Mouse (Mus musculus): Measurements from ENCODE around the gene Setd1a. TPM values are rescaled to one million over a fixed set of nuclear protein-coding genes. Genes with fewer than 3 reads are reported as not detected.

Gene Setd1a
- polyA plus RNA-seq, 1 experiment = 114 TPM

GRCm38 (mm10) chr7:127773664-127774384, 2.6 kb upstream of the Setd1a start:
- TF ChIP-seq GATA1 (IDR thresholded peaks at IDR 0.05; ENCODE audit: low read length) = no peak

GRCm38 (mm10) chr7:127776878-127777473, 506 bp downstream of the Setd1a start:
- no peak for TF ChIP-seq GATA1 (IDR thresholded peaks at IDR 0.05; ENCODE audit: low read length)

DNA sequence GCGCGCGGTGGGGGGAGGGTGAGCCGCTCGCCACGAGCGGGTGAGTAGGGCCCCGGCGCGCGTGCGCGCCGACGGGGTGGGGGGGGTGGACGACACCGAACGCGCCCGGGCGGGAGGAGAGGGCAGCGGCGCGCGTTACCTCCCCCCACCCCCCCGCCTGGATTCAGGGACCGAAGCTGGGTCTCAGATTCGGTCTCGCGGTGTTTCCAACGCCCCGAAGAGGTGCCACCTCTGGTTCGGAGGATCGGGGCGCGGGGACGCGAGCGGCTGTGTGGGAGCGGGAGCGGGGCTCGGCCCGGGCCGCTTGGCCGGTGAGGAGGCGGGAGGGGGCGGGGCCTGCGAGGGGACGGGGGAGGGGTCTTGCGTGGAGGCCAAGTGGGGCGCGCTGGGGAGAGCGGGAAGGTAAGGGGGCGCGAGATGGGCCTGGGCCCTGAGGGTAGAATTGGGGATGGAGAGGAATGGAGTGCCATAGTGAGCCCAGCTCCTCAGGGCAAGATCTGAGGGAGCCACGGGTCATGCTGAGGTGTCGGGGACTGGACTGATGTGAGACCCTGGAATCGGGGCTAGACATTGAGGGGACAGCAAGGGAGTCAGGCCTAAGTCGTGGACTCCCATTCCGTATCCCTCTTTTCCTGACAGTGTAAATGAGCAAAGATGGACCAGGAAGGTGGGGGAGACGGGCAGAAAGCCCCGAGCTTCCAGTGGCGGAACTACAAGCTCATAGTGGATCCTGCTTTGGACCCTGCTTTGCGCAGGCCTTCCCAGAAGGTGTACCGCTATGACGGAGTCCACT, 1.2 kb downstream of the Setd1a start:
- TF ChIP-seq GATA1 (IDR thresholded peaks at IDR 0.05; ENCODE audit: low read length) = no peak

DNA sequence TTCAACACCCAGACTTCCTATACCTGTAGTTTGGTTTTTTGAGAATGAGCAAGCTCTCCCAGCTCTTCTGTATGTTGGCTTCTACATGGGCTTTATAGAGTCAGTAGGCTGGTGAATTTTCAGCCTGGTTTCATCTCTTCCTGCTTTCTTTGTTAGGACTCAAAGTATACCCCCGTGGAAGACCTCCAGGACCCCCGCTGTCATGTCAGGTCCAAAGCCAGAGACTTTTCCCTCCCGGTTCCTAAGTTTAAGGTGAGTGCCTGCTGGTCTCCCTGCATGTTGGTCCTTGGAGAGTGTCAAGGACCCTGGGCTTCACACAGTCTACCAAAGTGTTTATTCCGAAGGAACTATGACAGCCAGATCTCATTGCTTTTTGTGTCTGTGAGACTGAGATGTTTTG, 1.9 kb downstream of the Setd1a start:
- TF ChIP-seq GATA1 (IDR thresholded peaks at IDR 0.05; ENCODE audit: low read length) = no peak

DNA sequence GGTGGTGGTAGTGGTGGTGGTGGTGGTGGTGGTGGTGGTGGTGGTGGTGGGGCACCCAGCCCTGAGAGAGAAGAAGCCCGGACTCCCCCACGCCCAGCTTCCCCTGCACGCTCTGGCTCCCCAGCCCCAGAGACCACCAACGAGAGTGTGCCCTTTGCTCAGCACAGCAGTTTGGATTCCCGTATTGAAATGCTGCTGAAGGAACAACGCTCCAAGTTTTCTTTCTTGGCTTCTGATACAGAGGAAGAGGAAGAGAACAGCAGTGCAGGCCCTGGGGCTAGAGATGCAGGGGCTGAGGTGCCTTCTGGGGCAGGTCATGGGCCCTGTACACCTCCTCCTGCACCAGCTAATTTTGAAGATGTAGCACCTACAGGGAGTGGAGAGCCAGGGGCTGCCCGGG, 8.8 kb downstream of the Setd1a start, which contains the start of gene Gm49388:
Gm49388 (plus strand) TSS at position 301 of the 400 bp plus-strand sequence.
- no peak for TF ChIP-seq GATA1 (IDR thresholded peaks at IDR 0.05; ENCODE audit: low read length)

DNA sequence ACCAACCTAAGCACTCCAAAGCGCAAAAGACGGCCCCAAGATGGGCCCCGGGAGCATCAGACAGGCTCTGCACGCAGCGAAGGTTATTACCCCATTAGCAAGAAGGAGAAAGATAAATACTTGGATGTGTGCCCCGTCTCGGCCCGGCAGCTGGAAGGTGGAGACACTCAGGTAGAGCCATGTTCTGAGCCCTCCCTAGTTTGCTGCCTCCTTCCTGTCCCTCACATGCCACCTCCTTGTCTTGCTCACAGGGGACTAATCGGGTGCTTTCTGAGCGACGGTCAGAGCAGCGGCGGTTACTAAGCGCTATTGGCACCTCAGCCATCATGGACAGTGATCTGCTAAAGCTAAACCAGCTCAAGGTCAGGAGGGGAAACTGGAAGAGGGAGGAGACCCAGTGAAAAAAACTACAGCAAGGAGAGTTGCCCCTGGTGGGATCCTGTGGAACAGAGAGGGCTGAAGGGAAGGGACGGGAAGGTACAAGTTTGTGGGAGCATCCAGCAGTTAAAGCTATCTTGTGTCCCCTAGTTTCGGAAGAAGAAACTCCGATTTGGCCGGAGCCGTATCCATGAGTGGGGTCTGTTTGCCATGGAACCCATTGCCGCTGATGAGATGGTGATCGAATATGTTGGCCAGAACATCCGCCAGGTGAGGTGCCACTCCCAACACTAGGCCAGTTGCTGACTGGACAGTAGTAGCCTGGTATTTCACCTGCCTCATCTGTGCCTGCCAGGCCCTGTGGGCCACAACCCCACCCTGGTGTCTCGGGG, 20.8 kb downstream of the Setd1a start:
- no peak for TF ChIP-seq GATA1 (IDR thresholded peaks at IDR 0.05; ENCODE audit: low read length)

DNA sequence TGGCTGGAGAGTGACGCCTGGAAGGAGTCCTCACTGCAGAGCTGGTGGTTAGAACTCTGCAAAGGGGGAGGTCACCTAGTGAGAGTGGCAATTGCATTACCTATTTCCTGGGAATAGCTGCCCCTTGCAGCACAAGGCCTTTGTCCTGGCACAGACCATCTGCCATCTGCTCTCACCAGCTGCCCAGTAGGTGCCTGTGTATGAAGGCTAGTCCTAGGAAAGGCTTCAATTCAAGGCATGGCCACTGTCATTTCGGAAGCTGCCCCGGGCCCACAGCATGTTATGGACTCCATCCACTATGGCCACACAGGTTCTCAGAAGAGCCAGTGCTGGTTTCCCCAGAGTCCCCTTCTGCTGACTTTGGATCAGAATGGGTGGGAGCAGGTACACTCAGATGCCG, 22.1 kb downstream of the Setd1a start:
- no peak for TF ChIP-seq GATA1 (IDR thresholded peaks at IDR 0.05; ENCODE audit: low read length)

DNA sequence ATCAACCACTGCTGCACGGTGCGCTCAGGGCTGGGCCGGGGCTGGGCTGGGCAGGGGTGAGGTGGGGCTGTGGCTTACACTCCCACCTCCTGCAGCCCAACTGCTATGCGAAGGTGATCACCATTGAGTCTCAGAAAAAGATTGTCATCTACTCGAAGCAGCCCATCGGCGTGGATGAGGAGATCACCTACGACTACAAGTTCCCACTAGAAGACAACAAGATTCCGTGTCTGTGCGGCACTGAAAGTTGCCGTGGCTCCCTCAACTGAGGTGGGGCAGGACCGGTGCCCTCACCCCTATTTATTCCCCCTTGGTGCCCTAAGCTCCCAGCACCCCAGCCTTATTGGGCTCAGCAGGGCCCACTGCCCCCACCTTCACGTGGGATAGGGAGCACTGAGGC, 22.7 kb downstream of the Setd1a start:
- TF ChIP-seq GATA1 (IDR thresholded peaks at IDR 0.05; ENCODE audit: low read length) = no peak

DNA sequence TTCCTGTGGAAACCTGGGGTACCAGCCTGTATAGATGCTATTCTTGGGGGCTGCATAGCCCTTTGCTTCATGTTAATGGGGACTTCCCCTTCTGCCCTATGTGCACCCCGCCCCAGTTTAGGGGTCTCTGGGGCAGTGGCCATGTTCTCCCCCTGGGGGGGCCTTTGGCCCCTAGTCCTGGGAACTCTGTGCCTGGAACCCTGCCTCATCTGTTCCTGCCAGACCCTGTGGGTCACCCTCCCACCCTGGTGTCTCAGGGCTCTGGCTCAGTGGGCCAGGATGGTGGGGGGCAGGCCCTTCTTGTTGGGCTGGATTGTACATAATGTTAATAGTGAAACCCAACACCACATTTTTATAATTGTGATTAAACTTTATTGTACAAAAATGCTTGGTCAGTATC, 23.3 kb downstream of the Setd1a start:
- no peak for TF ChIP-seq GATA1 (IDR thresholded peaks at IDR 0.05; ENCODE audit: low read length)

- no peak for TF ChIP-seq GATA1 (IDR thresholded peaks at IDR 0.05; ENCODE audit: low read length)
Observed at GRCm38 (mm10) chr7:127800435-127801009, 24.1 kb downstream of the Setd1a start, which contains the start of gene Hsd3b7. Hsd3b7 (plus strand) TSS chr7:127800604.

DNA sequence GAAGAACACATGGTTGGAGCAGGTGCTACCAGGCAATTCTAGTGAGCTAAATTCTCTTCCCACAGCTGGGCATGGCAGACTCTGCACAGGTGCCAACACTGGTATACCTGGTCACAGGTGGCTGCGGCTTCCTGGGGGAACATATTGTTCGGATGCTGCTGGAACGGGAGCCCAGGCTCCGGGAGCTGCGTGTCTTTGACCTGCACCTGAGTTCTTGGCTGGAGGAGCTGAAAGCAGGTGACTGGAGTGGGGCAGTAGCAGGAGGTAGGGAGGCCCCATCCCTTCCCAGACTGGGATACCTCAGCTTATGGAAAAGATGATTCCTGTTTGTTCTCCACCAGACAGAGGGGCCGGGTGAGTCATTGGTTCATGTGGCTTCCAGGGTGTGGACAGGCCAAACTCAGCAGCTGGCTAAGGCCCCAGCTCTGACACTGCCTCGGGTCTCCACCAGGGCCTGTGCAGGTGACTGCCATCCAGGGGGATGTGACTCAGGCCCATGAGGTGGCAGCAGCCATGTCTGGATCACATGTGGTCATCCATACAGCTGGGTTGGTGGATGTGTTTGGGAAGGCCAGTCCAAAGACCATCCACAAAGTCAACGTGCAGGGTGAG, 24.6 kb downstream of the Setd1a start:
- no peak for TF ChIP-seq GATA1 (IDR thresholded peaks at IDR 0.05; ENCODE audit: low read length)

DNA sequence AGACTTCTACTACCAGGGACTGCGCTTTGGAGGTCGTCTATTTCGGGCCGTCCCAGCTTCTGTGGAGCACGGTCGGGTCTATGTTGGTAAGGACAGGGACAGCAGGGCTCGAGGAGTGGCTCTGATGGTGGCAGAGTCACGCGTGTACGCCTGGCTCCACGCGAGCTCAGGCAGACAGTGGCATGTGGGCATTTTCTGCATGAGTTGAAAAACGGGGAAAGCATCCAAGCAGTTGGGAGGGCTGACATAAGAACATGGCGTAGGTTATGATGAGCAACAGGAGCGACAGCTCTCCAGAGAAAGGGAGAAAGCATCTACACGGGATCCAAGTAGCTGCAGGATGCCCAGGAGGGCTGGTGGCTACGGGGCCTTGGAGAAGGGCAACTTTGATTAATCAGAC, 25.8 kb downstream of the Setd1a start:
- TF ChIP-seq GATA1 (IDR thresholded peaks at IDR 0.05; ENCODE audit: low read length) = no peak

DNA sequence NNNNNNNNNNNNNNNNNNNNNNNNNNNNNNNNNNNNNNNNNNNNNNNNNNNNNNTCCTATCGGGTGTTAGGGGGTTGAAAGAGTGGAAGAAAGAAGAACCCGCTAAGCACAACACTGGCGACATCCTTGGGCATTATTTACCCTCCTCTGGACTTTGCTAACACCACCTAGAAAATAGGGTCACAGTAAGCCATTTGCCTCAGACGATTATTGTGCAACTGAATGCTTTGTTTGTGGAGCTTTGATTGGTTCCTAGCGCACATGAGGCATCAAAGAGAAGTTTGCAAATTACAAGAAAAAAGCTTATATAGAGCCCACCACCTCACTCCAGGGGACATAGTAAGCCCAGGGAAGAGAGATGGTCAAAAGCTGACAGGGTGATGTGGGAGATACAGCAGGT, 32.4 kb downstream of the Setd1a start:
- no peak for TF ChIP-seq GATA1 (IDR thresholded peaks at IDR 0.05; ENCODE audit: low read length)

DNA sequence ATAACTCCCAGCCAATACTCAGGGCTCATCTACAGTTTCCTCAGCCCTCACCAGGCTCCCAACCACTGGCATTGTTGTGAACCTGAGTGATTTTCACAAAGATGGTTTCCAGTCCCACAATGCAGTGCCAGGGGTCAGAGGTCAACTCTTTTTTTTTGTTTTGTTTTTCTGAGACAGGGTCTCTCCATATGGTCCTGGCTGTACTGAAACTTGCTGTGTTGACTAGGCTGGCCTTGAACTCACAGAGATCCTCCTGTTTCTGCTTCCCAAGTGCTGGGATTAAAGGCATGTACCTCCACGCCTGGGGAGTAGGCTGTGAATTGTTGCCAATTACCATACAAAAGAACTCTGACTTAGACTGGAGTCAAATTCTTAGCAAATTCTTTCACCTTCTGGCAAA, 33.4 kb downstream of the Setd1a start:
- no peak for TF ChIP-seq GATA1 (IDR thresholded peaks at IDR 0.05; ENCODE audit: low read length)

- TF ChIP-seq GATA1 (IDR thresholded peaks at IDR 0.05; ENCODE audit: low read length) = no peak
Observed at GRCm38 (mm10) chr7:127810650-127811049, 34.2 kb downstream of the Setd1a start.

Data from G1E-ER4 (cell line).